Mouse (Mus musculus) ovary, postnatal 10 days (tissue): ENCODE data around the gene Cxcl10.
"Not testable (repeated sequence)": the region's sequence is repeated elsewhere in the genome, so short reads cannot be mapped to it uniquely, and the experiment has no call there.

ENCODE experiments used
- DNase-seq: peaks from one replicate; pipeline ENCODE4 v3.0.0; 2022; ENCODE audit warnings: low spot score

The Cxcl10 gene

GRCm38 (mm10) chr5:92369151-92369994 is 20.7 kb upstream of the Cxcl10 start:
- DNase-seq = no peak

GRCm38 (mm10) chr5:92368392-92368791 is 19.7 kb upstream of the Cxcl10 start:
- no peak for DNase-seq

GRCm38 (mm10) chr5:92366565-92366964 is 17.9 kb upstream of the Cxcl10 start:
- DNase-seq = no peak

DNA sequence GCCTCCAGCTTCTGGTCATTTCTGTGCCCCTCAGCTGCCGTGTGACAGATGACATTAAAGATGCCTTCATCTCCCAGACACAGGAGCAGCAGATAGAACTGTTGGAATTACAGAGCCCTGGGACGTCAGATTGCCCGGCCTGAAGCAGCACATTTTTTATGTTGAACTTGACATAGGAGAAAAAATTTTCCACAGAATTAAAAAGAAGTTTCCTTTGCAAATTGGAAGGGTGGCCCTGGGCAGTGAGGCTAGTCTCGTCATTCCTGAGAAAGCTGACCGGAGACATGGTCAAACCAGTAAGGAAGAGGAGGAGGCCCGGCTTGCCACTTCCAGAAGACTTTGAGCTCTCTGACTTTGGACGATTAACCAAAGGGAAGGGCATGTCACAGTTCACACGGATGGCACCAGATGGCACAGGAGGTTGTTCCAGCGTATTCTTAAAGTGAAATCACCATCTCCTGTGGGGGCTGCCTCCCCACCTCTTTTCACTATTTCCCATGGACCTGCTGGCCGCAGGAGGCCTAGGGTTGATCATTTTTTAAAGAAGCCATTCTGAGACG is 16.5 kb upstream of the Cxcl10 start:
- DNase-seq = no peak

GRCm38 (mm10) chr5:92364011-92364410 is 15.3 kb upstream of the Cxcl10 start:
- no peak for DNase-seq

DNA sequence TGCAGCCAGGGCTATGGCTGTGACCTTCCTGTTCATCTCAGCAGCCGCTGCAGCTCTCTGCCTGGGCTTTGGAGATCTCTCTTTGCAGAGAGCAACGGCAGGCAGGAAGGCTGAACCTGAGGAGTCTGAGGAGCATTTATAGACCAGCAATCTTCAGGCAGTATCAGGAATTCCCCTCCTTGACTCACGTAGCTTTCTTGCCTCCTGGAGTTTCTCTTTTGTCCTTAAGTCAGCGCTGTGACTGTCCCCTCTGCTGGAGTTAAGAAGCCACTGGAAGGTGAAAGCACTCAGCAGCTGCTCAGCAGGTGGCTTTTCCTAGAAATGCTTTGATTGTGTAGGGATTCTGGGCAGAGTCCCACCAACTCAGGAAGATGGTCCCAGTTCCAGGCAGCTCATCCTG is 14.5 kb upstream of the Cxcl10 start:
- DNase-seq = no peak

- DNase-seq = no peak
These were observed 10.2 kb upstream of the Cxcl10 start for GRCm38 (mm10) chr5:92358767-92359455.

- no peak for DNase-seq
These were observed 9.3 kb upstream of the Cxcl10 start for GRCm38 (mm10) chr5:92358033-92358432.

GRCm38 (mm10) chr5:92353517-92353916 is 4.8 kb upstream of the Cxcl10 start:
- DNase-seq = no peak

DNA sequence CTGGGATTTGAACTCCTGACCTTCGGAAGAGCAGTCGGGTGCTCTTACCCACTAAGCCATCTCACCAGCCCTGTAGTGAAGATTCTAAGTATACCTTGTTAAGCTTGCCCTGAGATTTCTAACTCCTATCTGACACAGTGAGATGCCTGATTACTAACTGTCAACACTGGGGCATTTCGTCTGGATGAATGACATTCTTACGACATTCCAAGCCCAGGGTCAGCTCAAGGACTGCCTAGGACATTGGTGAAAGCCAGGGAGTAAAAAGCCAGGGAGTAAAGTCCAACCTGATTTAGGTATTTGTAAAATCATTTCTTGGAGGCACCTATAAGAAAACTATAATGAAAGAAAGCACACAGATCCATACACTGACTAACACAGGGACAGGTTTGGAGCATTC is 4.0 kb upstream of the Cxcl10 start:
- DNase-seq = not testable (repeated sequence)

DNA sequence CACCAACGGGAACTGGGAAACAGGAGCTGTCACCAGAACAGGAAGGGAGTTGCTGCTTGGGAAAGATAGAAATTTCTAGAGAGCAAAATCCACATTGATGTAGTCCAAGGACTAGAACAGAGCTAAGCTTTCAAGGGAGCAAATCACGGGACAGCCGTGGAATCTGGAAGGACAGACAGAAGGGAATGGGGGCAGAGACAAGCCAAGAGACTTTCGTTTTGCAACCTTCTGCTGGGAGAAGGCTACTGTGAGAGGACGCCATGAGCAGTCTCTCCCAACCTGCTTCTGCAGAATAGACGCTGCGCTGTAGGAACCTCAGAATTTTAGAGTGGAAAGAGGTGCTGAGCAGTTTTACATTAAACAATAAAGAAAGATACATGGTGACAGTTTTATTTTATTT is 1.0 kb upstream of the Cxcl10 start:
- DNase-seq = no peak

DNA sequence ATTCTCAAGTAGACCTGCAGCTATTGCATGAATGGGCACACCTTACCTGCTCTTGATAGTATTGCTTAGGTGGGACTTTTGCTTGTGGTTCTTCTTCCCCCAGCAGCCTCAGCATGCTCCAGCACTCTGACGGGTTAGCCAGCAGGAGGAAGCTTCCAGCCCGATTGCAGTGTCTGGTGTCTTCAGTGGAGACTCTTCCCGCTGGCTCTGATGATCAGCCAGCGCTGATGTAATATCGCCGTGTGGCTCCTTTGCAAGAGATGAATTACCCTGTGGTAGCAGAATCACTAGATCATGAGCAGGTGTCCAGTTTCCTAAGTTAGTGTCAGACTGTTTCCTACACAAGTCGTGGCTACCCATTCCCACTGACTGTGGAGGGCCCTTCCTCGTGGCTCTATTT is 3.7 kb downstream of the Cxcl10 start:
- DNase-seq = no peak

DNA sequence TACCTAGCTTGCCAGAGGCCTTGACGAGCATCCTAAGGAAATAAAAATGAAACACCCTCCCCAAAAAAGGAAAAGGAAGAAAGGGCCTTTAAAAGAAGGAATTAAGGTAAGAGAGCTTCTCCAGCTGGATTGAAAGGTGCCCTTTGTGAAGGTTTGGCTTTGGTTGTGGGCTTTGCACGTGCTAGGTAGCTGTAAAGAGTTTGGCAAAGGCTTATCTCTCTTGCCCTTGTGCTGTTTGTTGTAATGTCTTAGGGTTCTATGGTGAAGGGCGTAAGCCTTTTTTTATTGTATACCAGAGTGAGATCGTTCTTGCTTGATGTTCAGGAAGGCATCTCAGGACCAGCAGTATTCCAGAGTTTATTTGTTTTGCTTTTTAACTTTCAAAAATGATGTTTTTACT is 8.1 kb downstream of the Cxcl10 start:
- no peak for DNase-seq

DNA sequence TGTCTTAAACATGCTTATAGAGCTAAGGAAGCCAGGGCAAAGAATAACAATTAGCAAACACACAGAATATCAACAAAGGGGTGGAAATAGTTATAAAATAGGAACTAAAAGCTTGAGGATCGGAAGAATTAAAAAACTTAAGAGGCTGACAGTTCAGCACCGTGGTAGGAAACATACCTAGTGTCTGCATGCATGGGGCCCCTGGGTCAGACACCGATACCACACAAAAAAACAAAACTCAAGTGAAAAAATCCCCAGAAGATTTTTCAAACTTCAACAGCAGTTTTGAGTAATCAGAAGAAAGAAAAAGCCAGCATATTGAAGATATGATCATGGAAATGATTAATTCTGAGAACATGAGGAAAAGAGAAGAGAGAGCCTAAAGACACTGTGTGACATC is 11.9 kb downstream of the Cxcl10 start:
- no peak for DNase-seq

- no peak for DNase-seq
These were observed 16.3 kb downstream of the Cxcl10 start for GRCm38 (mm10) chr5:92332359-92332840.

- DNase-seq = no peak
These were observed 16.9 kb downstream of the Cxcl10 start, which contains the start of gene Art3 for GRCm38 (mm10) chr5:92331635-92332338. Gene Art3, plus strand, starts transcription at chr5:92331827.

DNA sequence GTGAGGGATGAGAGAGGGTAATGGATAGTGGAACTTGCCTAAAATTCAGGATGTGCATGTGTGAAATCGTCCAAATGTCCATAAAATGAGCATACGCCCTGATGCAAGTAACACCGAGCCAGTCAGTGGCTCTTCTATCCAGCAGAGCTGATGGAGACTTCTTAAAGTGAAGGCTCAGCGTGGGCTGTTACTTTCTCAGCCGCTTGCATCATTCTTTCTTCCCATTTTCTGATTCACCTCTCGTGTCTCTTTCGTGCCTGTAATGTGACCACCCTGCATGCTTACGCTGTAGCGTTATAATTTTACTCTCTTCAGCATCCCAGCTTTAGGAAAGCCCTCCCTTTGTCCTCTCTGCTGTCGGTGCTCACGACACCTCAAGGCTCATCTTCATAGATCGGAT is 17.6 kb downstream of the Cxcl10 start:
- DNase-seq = no peak

GRCm38 (mm10) chr5:92327929-92328328 is 20.8 kb downstream of the Cxcl10 start, which contains the start of gene Cxcl9:
Gene Cxcl9, minus strand, starts transcription at chr5:92328079.
- DNase-seq = no peak

GRCm38 (mm10) chr5:92327367-92327766 is 21.3 kb downstream of the Cxcl10 start:
- DNase-seq = no peak

GRCm38 (mm10) chr5:92323264-92323663 is 25.4 kb downstream of the Cxcl10 start:
- DNase-seq = no peak

GRCm38 (mm10) chr5:92322612-92323011 is 26.1 kb downstream of the Cxcl10 start:
- no peak for DNase-seq
